Mouse (Mus musculus) bone marrow macrophage, adult 2 months (primary cell): ENCODE data around the gene Ctbp2.

ENCODE experiments used
- CTCF ChIP-seq: IDR thresholded peaks from 2 replicates; pipeline ENCODE4 v1.5.1; 2012; ENCODE audit warnings: low read depth, mild to moderate bottlenecking, low read length, moderate library complexity
- POLR2A ChIP-seq: IDR thresholded peaks from 2 replicates; pipeline ENCODE4 v1.6.1; 2012; ENCODE audit warnings: mild to moderate bottlenecking, low read depth, low read length, borderline replicate concordance

GRCm38 (mm10) chr7:133067321-133067841 is 56.8 kb downstream of the Ctbp2 start:
- no peak for TF ChIP-seq CTCF
- no peak for TF ChIP-seq POLR2A
